ENCODE assay signal across 26 mouse cellular contexts in genomic region chr13:55606899-55607623, GRCm38 (mm10). TPM values are rescaled to one million over a fixed set of nuclear protein-coding genes. Genes with fewer than 3 reads are reported as not detected.
DNase-seq lines count a peak whose midpoint lies in the region; ATAC-seq lines count a peak whose summit lies in the region.
"Had no signal": no experiment of that assay in that cellular context is flagged by ENCODE, and none has a peak within 500 bp of the region (broad histone marks: within the 10 kb centered on the region; RNA-seq: fewer than 3 reads in every experiment).

No protein-coding gene starts in this region.

- peak overlapping the region; percentile 11; the same call in 1 of the 2 replicates for H3K9ac ChIP-seq in embryonic facial prominence, embryonic 13.5 days
- H3K9ac ChIP-seq: kidney, embryonic 15.5 days; limb, embryonic 12.5 days; liver, embryonic 13.5 days; lung, embryonic 15.5 days had no signal

- H3K4me3 ChIP-seq in embryonic facial prominence, embryonic 13.5 days: no peak overlapping the region
- no peak overlapping the region for H3K4me3 ChIP-seq in embryonic facial prominence, embryonic 10.5 days
- H3K4me3 ChIP-seq: hindbrain, embryonic 10.5 days; kidney, embryonic 15.5 days; limb, embryonic 12.5 days; liver, embryonic 13.5 days; lung, embryonic 15.5 days; megakaryocyte, embryonic 14.5 days had no signal

- H3K4me1 ChIP-seq in embryonic facial prominence, embryonic 13.5 days: peaks cover 10% of the 10 kb centered on the region; the same call in 1 of the 2 replicates
- H3K4me1 ChIP-seq in embryonic facial prominence, embryonic 10.5 days: peaks cover 7% of the 10 kb centered on the region
- H3K4me1 ChIP-seq: hindbrain, embryonic 10.5 days; kidney, embryonic 15.5 days; lung, embryonic 15.5 days had no signal

- H3K4me2 ChIP-seq in embryonic facial prominence, embryonic 13.5 days: no peak overlapping the region
- H3K4me2 ChIP-seq: heart, embryonic 11.5 days; kidney, embryonic 15.5 days; limb, embryonic 12.5 days; liver, embryonic 13.5 days; lung, embryonic 15.5 days had no signal

- 82% methylated on average over 10 of the region's 10 CpGs for WGBS in embryonic facial prominence, embryonic 13.5 days
- 79% methylated on average over 10 of the region's 10 CpGs for WGBS in embryonic facial prominence, embryonic 10.5 days

- DNase-seq in embryonic facial prominence, embryonic 10.5 days (ENCODE audit: low spot score): no peak
- DNase-seq in layer of hippocampus, adult 11-12 months (ENCODE audit: low spot score): peak; percentile 57
- no peak for DNase-seq in layer of hippocampus, adult 9-10 months (ENCODE audit: low spot score)
- peak; percentile 66 for DNase-seq in brain, adult 2 months (ENCODE audit: low read depth, low spot score)
- peak; percentile 36 to 38 for DNase-seq in layer of hippocampus, postnatal 25 days (ENCODE audit: extremely low spot score in 1 of 2, low spot score in 1 of 2)
- no peak for DNase-seq in T-cell, adult 2 months (ENCODE audit: low spot score)
- DNase-seq: adrenal gland, postnatal 36 days; cerebellum, adult 11 months; cerebellum, adult 9-11 months; gastrocnemius, postnatal 36 days; heart, postnatal 10 days; kidney, adult 11 months; kidney, postnatal 36 days; liver, embryonic 13.5 days; lung, postnatal 36 days; midbrain, embryonic 14.5 days; thymus, adult 18-20 months; thymus, postnatal 36 days had no signal

- H3K36me3 ChIP-seq in embryonic facial prominence, embryonic 13.5 days: peaks cover 71% of the 10 kb centered on the region
- H3K36me3 ChIP-seq in embryonic facial prominence, embryonic 10.5 days (replicated peaks): peaks cover 79% of the 10 kb centered on the region

- no peak overlapping the region for H3K27ac ChIP-seq in embryonic facial prominence, embryonic 13.5 days
- no peak overlapping the region for H3K27ac ChIP-seq in embryonic facial prominence, embryonic 10.5 days (replicated peaks)
- H3K27ac ChIP-seq: hindbrain, embryonic 10.5 days; kidney, embryonic 15.5 days; limb, embryonic 12.5 days; liver, embryonic 13.5 days; lung, embryonic 15.5 days had no signal

- no peaks in the 10 kb centered on the region for H3K9me3 ChIP-seq in embryonic facial prominence, embryonic 13.5 days
- no peaks in the 10 kb centered on the region for H3K9me3 ChIP-seq in embryonic facial prominence, embryonic 10.5 days
- H3K9me3 ChIP-seq: hindbrain, embryonic 10.5 days; kidney, embryonic 15.5 days; limb, embryonic 12.5 days; liver, embryonic 13.5 days; lung, embryonic 15.5 days; megakaryocyte, embryonic 14.5 days had no signal

- H3K27me3 ChIP-seq in embryonic facial prominence, embryonic 13.5 days: no peaks in the 10 kb centered on the region
- H3K27me3 ChIP-seq in embryonic facial prominence, embryonic 10.5 days (replicated peaks; ENCODE audit: low read depth, poor library complexity, severe bottlenecking): no peaks in the 10 kb centered on the region
- H3K27me3 ChIP-seq: kidney, embryonic 15.5 days; limb, embryonic 12.5 days; liver, embryonic 13.5 days; lung, embryonic 15.5 days; megakaryocyte, embryonic 14.5 days had no signal

- no peak for ATAC-seq in embryonic facial prominence, embryonic 13.5 days (ENCODE audit: insufficient number of reproducible peaks, insufficient read depth, low FRiP score, low TSS enrichment, low read depth)
- ATAC-seq: forebrain, embryonic 16.5 days had no signal

RNA-seq across cellular contexts. Expression of gene B4galt7, which starts 7.4 kb away (rescaled TPM):
- polyA plus RNA-seq in embryonic facial prominence, embryonic 13.5 days (2015; fragmentation: Nextera tagmentation; extraction: Ambion mirVana): 34.3 and 35.1 TPM in 2 replicates
- 30.1 and 32.0 TPM in 2 replicates for polyA plus RNA-seq in embryonic facial prominence, embryonic 10.5 days (2016; fragmentation: Nextera tagmentation; extraction: Ambion mirVana)
- 10 to 100 TPM; 26.0 to 26.7 TPM for total RNA-seq in layer of hippocampus, postnatal 25 days (2021)

RNA-seq across cellular contexts. Expression of gene Caml, which starts 15.7 kb away (rescaled TPM):
- 76.3 and 76.5 TPM in 2 replicates for polyA plus RNA-seq in embryonic facial prominence, embryonic 13.5 days (2015; fragmentation: Nextera tagmentation; extraction: Ambion mirVana)
- polyA plus RNA-seq in embryonic facial prominence, embryonic 10.5 days (2016; fragmentation: Nextera tagmentation; extraction: Ambion mirVana): 52.6 and 53.6 TPM in 2 replicates
- total RNA-seq in layer of hippocampus, postnatal 25 days (2021): 10 to 100 TPM; 47.9 to 49.0 TPM

RNA-seq across cellular contexts. Expression of gene Ddx46, which starts 27.8 kb away (rescaled TPM):
- polyA plus RNA-seq in embryonic facial prominence, embryonic 13.5 days (2015; fragmentation: Nextera tagmentation; extraction: Ambion mirVana): 43.2 and 44.3 TPM in 2 replicates
- 44.7 and 47.4 TPM in 2 replicates for polyA plus RNA-seq in embryonic facial prominence, embryonic 10.5 days (2016; fragmentation: Nextera tagmentation; extraction: Ambion mirVana)
- total RNA-seq in layer of hippocampus, postnatal 25 days (2021): 10 to 100 TPM; 41.6 to 55.5 TPM

RNA-seq across cellular contexts. Expression of gene Tmed9, which starts 33.5 kb away (rescaled TPM):
- 158 and 177 TPM in 2 replicates for polyA plus RNA-seq in embryonic facial prominence, embryonic 13.5 days (2015; fragmentation: Nextera tagmentation; extraction: Ambion mirVana)
- polyA plus RNA-seq in embryonic facial prominence, embryonic 10.5 days (2016; fragmentation: Nextera tagmentation; extraction: Ambion mirVana): 120 and 121 TPM in 2 replicates
- 100 to 1,000 TPM; 132 to 143 TPM for total RNA-seq in layer of hippocampus, postnatal 25 days (2021)

RNA-seq across cellular contexts. Expression of gene Fam193b, which starts 36.1 kb away (rescaled TPM):
- polyA plus RNA-seq in embryonic facial prominence, embryonic 13.5 days (2015; fragmentation: Nextera tagmentation; extraction: Ambion mirVana): 47.4 and 49.9 TPM in 2 replicates
- 62.7 and 67.3 TPM in 2 replicates for polyA plus RNA-seq in embryonic facial prominence, embryonic 10.5 days (2016; fragmentation: Nextera tagmentation; extraction: Ambion mirVana)
- total RNA-seq in layer of hippocampus, postnatal 25 days (2021): 10 to 100 TPM; 66.4 to 87.5 TPM

Comparison
In these comparisons a context has a peak if more than half of its experiments do, and no peak if none do; other contexts are left out.
1. DNase-seq: peak in layer of hippocampus, adult 11-12 months (single experiment), brain, adult 2 months (single experiment) and layer of hippocampus, postnatal 25 days (2 of 2); none in embryonic facial prominence, embryonic 10.5 days (single experiment), layer of hippocampus, adult 9-10 months (single experiment) and T-cell, adult 2 months (single experiment).